Mouse (Mus musculus) lung, embryonic 14.5 days (tissue): ENCODE data around the gene Slc16a13. TPM values are rescaled to one million over a fixed set of nuclear protein-coding genes. Genes with fewer than 3 reads are reported as not detected.

Experiments
- ATAC-seq: fragments of 200-750 bp; cut with Nextera tagmentation; 2 replicates; pipeline ENCODE4 v1.8.0; 2017; ENCODE audit warnings: mild to moderate bottlenecking, moderate TSS enrichment, moderate library complexity; ENCODE audit not compliant: insufficient read depth
- DNase-seq: peaks from one replicate; pipeline ENCODE4 v3.0.0-alpha.2; 2015
- H3K27ac ChIP-seq: fragments of 300-500 bp; sonication (generic); 2 replicates; pipeline ENCODE4 v1.5.1; 2014; ENCODE audit warnings: low read depth, mild to moderate bottlenecking, moderate library complexity
- H3K27me3 ChIP-seq: fragments of 300-500 bp; sonication (generic); 2 replicates; pipeline ENCODE4 v1.6.1; 2014; ENCODE audit warnings: low read length, control low read depth; ENCODE audit not compliant: insufficient read depth
- H3K36me3 ChIP-seq: fragments of 300-500 bp; sonication (generic); 2 replicates; pipeline ENCODE4 v1.6.1; 2014; ENCODE audit warnings: control low read depth; ENCODE audit not compliant: insufficient read depth
- H3K4me1 ChIP-seq: fragments of 300-500 bp; sonication (generic); 2 replicates; pipeline ENCODE4 v1.6.1; 2014; ENCODE audit warnings: antibody characterized with exemption, control low read depth; ENCODE audit not compliant: insufficient read depth
- H3K4me2 ChIP-seq: fragments of 300-500 bp; sonication (generic); 2 replicates; pipeline ENCODE4 v1.6.1; 2014; ENCODE audit warnings: mild to moderate bottlenecking
- H3K4me3 ChIP-seq: fragments of 300-500 bp; sonication (generic); 2 replicates; pipeline ENCODE4 v1.5.1; 2014; ENCODE audit warnings: low read depth, low read length
- H3K9ac ChIP-seq: fragments of 300-500 bp; sonication (generic); 2 replicates; pipeline ENCODE4 v1.6.1; 2014
- H3K9me3 ChIP-seq: fragments of 300-500 bp; sonication (generic); 2 replicates; pipeline ENCODE4 v1.6.1; 2016; ENCODE audit warnings: low read depth, low read length, control low read depth
- CTCF ChIP-seq: IDR thresholded peaks from 2 replicates; pipeline ENCODE4 v1.5.1; 2016; ENCODE audit warnings: antibody characterized with exemption, low read depth
- WGBS: fragments of 180-500 bp; shearing (Covaris S2); extraction: QIAGEN DNeasy Blood & Tissue Kit; methylation state at CpG from one replicate; pipeline ENCODE4 v1.1.7; 2014; 5-methylcytosine and 5-hydroxymethylcytosine counted together
- polyA plus RNA-seq: library from polyadenylated mRNA; unstranded; fragments of >200 nt; fragmentation: Nextera tagmentation; extraction: Ambion mirVana; gene quantifications from 2 replicates; pipeline ENCODE4 v1.2.1, GENCODE M21; 2014

The Slc16a13 gene
- polyA plus RNA-seq, 1 experiment from 2014 or later = 4.4 TPM

- Histone ChIP-seq H3K27ac (peak overlapping the region; percentile 63), H3K9me3 (no peaks in the 10 kb centered on the region), H3K9ac (peak overlapping the region; percentile 4; the same call in 1 of the 2 replicates), H3K4me2 (peak overlapping the region; percentile 63), H3K4me3 (peak overlapping the region; percentile 39), H3K4me1 (peaks cover 6% of the 10 kb centered on the region), H3K36me3 (peaks cover 8% of the 10 kb centered on the region), H3K27me3 (peaks cover 48% of the 10 kb centered on the region)
- DNase-seq (peak; percentile 95), ATAC-seq (peak; percentile 54)
- peak; percentile 98 for TF ChIP-seq CTCF
- WGBS = 3% methylated on average over 32 of the region's 32 CpGs
Measured at GRCm38 (mm10) chr11:70230239-70230727, 9.4 kb upstream of the Slc16a13 start.

DNA sequence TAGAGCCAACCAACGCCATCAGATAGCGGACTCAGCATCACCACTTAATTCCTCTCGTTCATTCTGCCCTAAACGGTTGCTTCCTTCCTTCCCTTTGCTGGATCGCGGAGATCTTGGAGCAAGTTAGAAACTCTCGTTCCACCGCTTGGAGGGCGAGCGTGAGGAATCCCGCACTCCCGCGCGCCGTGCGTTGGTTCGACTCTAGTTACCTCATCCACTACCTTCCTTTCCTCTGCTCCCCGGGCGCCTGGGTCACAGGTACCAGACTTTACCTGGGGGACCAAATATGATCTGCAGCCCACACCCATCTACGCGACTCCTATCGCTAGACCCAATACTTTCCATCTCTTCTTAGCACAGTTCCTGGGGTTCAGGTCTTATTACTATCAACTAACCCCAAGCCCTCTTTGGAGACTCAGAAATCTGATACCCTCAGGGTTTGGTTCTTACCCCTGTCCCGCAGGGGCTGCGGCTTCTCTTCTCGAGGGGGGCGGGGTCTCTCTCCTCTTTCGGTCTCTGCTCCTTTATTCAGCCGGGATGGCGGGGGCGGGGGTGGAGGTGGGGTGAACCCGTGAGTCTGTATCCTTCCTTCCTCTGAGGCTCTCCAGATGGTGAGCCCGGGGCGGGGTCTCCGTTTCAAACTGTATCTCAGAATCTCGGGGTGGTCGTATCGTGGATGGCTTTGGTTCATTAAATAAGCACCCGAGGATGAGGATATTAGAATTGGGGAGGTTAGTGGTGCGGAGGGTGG lies 8.6 kb upstream of the Slc16a13 start, which contains the start of gene Bcl6b:
Gene Bcl6b, minus strand, starts transcription at position 539 of the 751 bp plus-strand sequence.
- DNase-seq (peak; percentile 49), ATAC-seq (no peak)
- H3K27ac ChIP-seq = peak within 1 kb of the TSS; percentile 74
- peaks cover 6% of the 10 kb centered on the region for H3K4me1 ChIP-seq
- no peak for TF ChIP-seq CTCF
- no peaks in the 10 kb centered on the region for H3K9me3 ChIP-seq
- 0 out of 2 replicates have a peak, but pooled peaks cover 3% of the 10 kb centered on the region for H3K36me3 ChIP-seq
- H3K4me3 ChIP-seq = peak within 1 kb of the TSS; percentile 39
- H3K27me3 ChIP-seq = peaks cover 48% of the 10 kb centered on the region
- WGBS = 2% methylated on average over 39 of the region's 39 CpGs
- H3K4me2 ChIP-seq = peak within 1 kb of the TSS; percentile 63
- peak within 1 kb of the TSS; percentile 50 for H3K9ac ChIP-seq

- Histone ChIP-seq H3K4me3 (peak overlapping the region; percentile 39), H3K9me3 (no peaks in the 10 kb centered on the region), H3K9ac (peak overlapping the region; percentile 50), H3K4me2 (peak overlapping the region; percentile 63), H3K36me3 (0 out of 2 replicates have a peak, but pooled peaks cover 3% of the 10 kb centered on the region), H3K4me1 (peaks cover 6% of the 10 kb centered on the region), H3K27me3 (peaks cover 48% of the 10 kb centered on the region), H3K27ac (peak overlapping the region; percentile 74)
- under 1% methylated on average over 19 of the region's 19 CpGs for WGBS
- peak; percentile 57 for ATAC-seq
- peak; percentile 94 for DNase-seq
- no peak for TF ChIP-seq CTCF
Measured at GRCm38 (mm10) chr11:70228828-70229227, 8.0 kb upstream of the Slc16a13 start.

DNA sequence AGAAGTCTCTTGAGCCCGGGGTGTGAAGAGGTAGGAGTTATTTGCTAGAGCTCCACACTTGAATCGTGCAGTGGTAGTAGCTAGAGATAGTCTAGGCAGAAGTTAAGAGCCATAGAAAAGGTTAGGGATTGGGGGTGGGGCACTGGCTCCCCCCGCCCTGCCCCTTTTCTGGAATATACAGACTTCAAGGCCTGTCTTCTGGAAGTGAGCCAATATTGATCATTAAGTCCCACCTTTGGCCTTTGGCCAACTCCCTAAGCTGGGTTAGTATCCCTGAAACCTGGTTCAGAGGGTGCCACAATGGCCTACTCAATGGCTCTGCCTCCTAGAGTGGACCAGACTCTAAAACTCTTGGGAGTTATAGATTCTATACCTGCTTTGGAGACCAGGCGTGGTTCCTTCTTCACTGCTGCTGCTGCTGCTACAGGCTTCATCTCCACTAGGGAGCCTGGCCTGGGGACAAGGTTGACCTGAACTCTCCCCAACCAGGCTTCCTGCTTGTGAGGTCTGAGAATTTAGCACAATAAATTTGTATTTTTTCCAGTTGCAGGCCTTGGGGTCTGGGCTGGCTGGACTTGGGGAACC lies 6.9 kb upstream of the Slc16a13 start:
- peak overlapping the region; percentile 63 for H3K4me2 ChIP-seq
- H3K36me3 ChIP-seq = 0 out of 2 replicates have a peak, but pooled peaks cover 3% of the 10 kb centered on the region
- peak overlapping the region; percentile 39 for H3K4me3 ChIP-seq
- H3K27me3 ChIP-seq = peaks cover 48% of the 10 kb centered on the region
- H3K9ac ChIP-seq = peak overlapping the region; percentile 50; the same call in 1 of the 2 replicates
- H3K9me3 ChIP-seq = no peaks in the 10 kb centered on the region
- WGBS = 77% methylated on average over 4 of the region's 4 CpGs
- TF ChIP-seq CTCF = no peak
- DNase-seq (no peak), ATAC-seq (no peak)
- peak overlapping the region; percentile 12; the same call in 1 of the 2 replicates for H3K27ac ChIP-seq
- H3K4me1 ChIP-seq = peaks cover 6% of the 10 kb centered on the region; the same call in 1 of the 2 replicates

GRCm38 (mm10) chr11:70227126-70227525 lies 6.3 kb upstream of the Slc16a13 start:
- Histone ChIP-seq H3K27me3 (peaks cover 48% of the 10 kb centered on the region), H3K27ac (no peak overlapping the region), H3K4me3 (peak overlapping the region; percentile 39), H3K36me3 (0 out of 2 replicates have a peak, but pooled peaks cover 3% of the 10 kb centered on the region), H3K9ac (peak overlapping the region; percentile 45), H3K9me3 (no peaks in the 10 kb centered on the region), H3K4me1 (peaks cover 6% of the 10 kb centered on the region; the same call in 1 of the 2 replicates), H3K4me2 (peak overlapping the region; percentile 63)
- no peak for ATAC-seq
- DNase-seq = no peak
- no peak for TF ChIP-seq CTCF
- WGBS = 31% methylated on average over 5 of the region's 5 CpGs

GRCm38 (mm10) chr11:70226602-70226890 lies 5.7 kb upstream of the Slc16a13 start:
- no peak for ATAC-seq

More at GRCm38 (mm10) chr11:70226602-70226890, 5.7 kb upstream of the Slc16a13 start:
- 8% methylated on average over 18 of the region's 18 CpGs for WGBS
- peaks cover 11% of the 10 kb centered on the region; the same call in 1 of the 2 replicates for H3K4me1 ChIP-seq
- 0 out of 2 replicates have a peak, but pooled peaks cover 3% of the 10 kb centered on the region for H3K36me3 ChIP-seq
- H3K4me2 ChIP-seq = peak overlapping the region; percentile 63
- H3K27ac ChIP-seq = no peak overlapping the region
- H3K4me3 ChIP-seq = peak overlapping the region; percentile 39
- H3K9me3 ChIP-seq = no peaks in the 10 kb centered on the region
- H3K27me3 ChIP-seq = peaks cover 48% of the 10 kb centered on the region
- no peak for TF ChIP-seq CTCF
- peak overlapping the region; percentile 45 for H3K9ac ChIP-seq
- DNase-seq = no peak
